Mouse (Mus musculus) ovary, postnatal 14 days (tissue): ENCODE measurements at regions not wholly inside any gene's neighbourhood (a gene's known extent, or its start where the extent isn't known, plus 50 kb on each side); places are given as distances from the start of the nearest gene placed in this dataset.
A peak's percentile ranks its signal among the peaks of the same experiment; 100 is the strongest.

Experiments used
- DNase-seq: peaks from one replicate; pipeline ENCODE4 v3.0.0; 2022; ENCODE audit warnings: low spot score

DNA sequence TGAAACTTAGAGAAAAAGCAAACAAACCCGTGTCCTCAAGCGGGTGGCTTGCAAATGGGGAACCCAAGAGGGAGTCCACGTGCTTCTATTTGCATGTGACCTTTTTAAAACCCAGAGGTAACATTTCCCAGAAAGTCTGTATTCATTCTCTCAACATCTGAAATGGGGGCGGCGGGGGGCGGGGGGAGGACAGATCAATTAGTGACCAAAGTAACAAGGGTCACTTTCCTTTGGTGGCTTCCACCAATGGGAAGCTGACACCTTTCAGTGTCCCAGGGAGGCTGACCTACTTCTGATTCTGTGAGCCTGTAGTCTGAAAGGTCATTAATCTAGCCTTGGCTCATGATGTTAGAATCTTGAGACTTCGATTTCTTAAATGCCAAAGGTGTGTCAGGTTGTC, 236.0 kb downstream of the Gm11011 start:
- DNase-seq = no peak

DNA sequence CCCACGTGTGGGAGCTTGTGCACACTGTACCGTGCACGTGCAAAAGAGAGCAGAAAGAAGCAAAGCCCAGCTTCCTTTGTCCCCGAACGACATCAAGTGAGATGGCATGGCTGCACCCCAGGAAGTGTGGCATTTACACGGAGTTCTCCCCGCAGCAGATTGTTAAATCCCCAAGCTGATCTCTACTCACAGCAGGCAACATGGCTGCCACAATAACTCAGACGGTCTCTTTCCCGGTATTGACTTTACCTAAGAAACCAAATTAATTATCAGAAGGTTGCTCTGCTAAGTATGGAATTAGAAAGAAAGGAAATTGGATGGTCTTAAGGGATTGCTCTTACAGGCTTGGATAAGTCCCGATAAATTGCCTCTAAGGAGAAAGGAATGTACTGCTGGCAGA, 241.4 kb downstream of the Gm11011 start:
- no peak for DNase-seq

DNA sequence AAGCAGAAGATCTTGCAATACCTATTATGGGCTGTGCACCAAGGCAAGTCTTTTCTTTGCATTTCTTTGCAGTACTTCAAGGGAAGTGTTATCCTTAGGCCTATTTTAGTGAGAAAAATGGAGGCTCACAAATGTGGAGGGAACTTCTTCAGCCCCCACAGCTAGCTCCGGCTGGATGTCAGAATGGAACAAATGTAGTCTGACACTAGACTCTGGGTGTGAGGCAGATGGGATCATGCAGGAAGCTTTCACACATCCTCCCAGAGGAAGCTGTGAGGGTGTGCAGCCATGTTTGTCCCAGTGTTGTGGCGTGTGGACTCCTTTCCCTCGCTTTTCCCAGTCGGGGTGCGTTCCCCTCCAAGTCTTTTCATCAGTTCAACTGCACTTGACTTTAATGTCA, 268.0 kb downstream of the Gm11011 start:
- DNase-seq = no peak

DNA sequence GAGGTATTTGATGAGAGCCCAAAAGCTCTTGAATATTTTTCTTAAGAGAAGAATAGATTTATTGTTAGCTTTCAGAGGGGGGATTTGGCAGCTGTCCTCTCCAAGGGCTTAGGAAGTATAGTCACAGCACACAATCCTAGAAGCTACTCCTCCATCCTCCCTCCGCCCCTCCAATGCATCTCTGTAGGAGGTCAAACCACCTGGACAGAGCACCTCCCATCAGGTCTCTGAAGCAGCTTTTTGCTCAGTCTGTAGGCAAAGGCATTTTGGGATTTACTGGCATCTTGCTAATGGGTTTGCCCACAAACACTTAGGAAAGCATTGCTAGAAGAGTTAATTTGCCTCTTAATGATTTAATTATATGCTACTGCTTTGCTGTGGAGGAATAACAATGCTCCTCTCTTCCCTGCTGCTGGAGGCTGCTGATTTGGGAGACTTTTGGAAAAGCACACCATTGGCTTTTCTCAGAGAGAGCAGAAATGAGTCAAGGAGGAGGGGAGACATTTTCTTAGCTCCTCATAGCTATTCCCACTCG, 273.1 kb downstream of the Gm11011 start:
- DNase-seq = no peak

DNA sequence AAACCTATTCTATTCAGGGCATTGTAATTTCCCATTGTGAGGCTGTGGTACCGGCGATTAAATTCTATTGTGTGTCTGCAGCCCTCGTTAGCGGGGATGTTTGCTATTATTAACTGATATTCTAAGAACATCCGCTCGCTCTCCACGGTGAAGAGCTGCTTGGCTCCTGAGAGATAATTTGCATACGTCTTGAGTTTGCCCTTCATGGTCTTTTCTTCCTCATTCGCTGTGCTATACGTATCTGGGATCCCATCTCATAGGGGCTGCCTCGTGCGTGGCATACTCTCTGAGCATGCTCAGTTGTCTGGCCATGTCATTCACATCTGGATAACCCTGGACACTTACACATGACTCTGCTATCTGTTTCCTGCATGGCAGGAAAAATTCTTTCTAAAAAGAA, 275.7 kb downstream of the Gm11011 start:
- no peak for DNase-seq

DNA sequence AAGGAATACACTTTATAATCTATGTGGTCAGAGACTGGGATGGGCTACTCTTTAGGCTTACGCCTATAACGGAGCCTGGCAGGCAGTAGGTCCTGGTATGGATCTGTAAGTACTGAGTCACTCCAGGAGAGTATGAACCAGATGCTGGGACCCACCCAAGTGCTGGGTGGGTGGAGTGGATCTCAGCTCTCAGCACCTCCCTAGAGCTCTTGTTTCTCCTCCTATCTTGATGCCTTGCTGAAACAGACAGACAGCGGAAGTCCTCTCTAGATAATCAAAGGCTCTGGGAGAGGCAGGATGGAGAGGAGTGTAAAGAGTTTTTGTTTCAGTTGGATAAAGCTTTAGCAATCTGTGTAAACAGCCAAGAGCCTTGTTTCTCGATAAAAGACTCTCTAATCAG, 276.2 kb downstream of the Gm11011 start:
- no peak for DNase-seq

DNA sequence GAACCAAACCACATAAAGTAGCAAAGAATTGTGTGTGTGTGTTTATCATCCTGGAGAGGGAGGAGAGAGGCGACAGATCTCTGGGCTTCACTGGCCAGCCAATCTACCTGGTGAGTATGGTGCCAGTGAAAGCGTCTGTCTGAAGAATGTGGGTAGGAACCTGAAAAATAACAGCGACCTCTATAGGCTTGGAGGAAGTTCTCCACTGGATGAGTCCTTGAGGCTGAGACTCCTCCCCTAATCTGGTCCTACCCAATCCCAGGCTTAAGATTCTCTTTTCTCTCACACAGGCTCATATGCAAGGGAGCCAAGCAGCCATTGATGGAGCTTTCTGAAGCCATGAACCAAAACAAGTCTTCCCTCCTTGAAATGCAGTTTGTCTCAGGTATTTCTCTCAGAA, 283.2 kb downstream of the Gm11011 start:
- no peak for DNase-seq

DNA sequence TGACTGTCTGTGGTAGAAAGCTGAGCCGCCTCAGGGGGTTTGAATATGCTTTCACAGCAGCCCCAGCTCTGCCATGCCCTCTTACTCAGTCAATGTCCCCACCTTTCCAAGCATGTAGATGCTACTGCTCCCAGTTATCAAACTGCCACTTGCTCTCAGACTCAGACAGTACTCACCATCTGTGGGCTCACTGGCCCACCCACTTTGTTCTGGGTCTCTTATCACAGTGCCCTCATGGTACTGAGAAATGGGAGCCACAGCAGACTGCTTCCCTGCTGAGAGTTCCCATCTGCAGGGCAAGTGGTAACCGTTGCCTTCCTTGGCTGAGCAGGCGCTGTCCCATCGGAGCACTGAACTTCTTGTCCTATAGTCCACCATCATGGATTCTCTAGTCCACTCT, 286.6 kb downstream of the Gm11011 start:
- DNase-seq = no peak

DNA sequence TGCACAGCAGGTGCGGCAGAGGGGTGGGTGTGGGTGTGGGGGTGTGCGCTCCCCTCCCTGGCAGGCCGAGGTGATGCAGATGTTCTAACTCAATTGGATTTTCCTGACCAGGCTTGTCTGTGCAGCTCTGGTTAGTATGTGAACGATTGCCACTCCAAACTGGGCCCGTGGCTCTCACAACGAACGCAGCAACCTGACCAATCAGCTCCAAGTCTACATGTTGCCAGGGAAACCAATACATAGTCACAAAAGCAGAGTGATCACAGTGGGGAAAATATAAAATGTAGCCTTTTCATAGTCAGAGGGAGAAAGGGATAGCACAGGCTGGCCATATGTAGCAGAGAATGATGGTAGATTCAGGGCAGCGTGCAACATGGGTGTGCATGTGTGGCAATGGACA, 287.1 kb downstream of the Gm11011 start:
- DNase-seq = no peak

DNA sequence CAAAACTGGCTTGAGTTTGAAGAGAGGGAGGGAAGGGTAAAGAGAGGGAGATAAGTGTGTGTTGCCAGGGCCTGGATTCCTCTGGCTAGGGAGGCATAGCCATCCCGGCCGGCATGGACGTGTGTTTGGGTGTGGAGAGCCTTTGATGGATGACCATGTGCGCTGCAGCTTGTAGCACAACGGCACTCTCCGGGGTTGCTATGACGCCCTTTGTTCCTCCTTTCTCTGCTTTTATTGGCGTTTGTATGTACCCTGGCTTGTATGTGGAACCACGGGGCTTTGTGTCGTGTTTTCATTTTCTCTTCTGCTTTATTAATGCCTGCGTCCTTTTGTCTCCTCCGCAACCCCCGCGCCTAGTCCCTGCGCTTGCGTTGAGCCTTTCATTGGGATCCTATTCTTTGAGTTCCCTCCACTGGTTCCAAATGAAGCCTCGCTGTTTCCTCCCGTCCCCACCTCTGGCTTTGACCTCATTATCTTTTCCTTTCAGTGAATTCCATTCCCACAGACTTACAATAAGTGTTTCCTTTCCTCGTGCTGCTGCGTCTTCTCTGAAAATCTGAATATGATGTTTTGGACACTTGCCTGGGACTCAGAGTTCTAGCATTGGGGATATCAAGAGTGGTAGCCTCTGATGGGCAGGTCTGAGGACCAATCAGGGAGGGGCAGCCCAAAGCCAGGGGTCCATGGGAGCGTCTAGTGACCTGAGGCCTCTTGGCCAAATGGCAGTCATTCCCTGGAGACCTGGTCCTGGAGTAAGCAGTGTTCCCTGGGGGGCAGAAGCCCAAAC, 289.5 kb downstream of the Gm11011 start:
- peak; percentile 39 for DNase-seq

DNA sequence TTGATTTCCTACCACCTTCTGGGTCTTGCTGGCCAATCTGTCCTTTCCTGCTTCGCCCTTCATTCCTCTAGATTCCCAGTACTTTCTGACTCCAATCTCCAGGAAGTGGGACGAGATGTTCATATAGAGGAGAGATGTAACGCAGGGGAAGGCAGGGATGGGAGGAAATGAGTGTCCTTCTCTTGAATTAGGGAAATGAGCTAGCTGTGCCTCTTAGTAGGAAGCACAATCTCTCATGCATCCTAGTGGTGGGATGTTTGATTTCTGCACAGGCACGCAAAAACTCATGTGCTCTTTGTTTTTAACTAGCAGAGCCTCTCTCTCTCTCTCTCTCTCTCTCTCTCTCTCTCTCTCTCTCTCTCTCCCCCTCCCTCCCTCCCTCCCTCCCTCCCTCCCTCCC, 290.3 kb downstream of the Gm11011 start:
- DNase-seq = no peak

DNA sequence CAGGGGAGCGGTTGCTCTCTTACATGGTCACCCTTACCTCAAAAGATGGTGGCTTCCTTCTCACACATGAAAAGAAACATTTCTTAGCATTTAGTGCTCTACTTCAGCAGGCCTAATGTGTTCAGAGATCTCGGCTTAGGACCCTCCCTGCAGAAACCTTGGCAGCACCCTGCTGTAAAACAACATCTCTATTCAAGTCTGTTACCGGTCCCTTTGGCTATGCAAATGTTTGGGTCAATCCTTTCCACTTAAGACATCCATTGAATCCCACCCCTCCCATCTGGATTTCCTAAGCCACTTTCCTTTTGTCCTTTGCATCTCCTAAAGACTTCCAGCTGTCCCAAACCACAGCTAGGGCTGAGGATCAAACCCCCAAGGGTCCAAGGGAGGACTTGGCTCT, 294.2 kb downstream of the Gm11011 start:
- DNase-seq = no peak

DNA sequence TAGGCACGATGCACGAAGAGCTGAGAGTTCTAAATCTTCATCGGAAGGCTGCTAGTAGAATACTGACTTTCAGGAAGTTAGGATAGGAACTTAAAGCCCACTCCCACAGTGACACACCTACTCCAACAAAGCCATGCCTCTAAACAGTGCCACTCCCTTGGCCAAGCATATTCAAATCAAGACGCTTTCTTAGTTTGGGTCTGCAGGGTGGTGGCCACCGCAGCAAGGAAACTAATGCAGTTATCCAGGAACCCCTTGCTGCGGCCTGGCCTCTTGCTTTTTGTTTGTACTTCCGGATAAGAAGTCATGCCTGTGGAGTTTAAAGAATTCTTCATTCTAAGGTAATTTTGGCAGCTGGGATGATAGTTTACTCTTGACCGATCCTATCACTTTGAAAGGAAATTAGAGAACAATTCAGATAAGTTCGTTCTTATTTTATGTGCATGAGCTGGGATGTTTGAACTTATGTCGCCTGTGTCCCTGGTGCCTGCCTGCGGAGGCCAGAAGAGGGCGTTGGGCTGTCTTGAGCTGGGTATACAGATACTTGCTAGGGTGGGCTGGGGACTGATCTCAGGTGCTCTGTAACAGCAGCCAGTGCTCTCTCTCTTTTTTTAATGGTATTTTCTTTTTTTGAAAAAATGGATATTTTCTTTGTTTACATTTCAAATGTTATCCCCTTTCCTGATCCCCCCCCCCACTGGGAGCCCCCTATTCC, 298.5 kb downstream of the Gm11011 start:
- no peak for DNase-seq

DNA sequence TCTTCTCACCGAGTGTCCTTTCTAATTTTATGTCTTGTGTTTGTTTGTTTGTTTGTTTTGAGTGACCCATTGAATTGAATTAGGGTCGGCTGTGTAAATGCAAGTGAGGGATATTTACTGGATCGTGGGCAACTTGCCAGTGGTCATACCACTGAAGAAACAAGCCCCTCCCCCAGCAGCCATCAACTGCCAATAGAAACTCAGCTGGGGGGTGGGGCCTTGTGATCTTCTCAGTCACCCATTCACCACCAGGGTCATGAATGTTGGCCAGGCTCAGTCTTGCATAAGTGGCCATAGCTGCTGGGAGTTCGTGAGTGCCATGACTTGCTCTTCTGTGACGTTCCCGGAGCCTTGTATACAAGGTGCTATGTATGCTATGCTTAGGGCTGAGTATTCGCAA, 300.8 kb downstream of the Gm11011 start:
- DNase-seq = no peak

DNA sequence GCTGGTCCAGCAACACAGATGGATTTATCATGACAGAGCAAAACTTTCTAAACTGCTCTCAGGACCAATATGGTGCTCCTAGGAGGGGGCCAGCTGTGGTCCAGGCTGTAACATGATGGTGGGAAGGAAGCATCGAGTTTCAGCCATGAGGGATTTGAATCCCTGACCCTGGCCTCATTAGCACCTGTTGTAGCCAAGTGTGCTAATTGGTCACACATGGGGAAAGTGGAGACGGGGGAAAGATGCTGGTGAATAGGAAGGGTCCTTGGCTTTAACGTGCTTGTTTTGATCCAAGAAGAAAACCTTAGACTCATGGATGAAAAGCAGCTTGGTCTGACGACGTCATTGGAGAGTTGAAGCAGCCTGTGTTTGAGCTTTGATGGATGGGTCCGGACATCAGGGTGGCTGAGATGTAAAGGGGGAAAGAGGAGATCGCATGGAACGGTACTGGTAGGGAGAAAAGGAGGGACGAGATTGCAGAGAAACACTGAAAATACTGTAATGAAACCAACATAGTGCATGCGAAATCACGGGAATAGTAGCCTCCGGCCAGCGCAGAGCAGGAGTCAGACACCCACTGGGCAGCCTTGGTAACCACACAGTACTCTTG, 304.9 kb downstream of the Gm11011 start:
- DNase-seq = no peak

DNA sequence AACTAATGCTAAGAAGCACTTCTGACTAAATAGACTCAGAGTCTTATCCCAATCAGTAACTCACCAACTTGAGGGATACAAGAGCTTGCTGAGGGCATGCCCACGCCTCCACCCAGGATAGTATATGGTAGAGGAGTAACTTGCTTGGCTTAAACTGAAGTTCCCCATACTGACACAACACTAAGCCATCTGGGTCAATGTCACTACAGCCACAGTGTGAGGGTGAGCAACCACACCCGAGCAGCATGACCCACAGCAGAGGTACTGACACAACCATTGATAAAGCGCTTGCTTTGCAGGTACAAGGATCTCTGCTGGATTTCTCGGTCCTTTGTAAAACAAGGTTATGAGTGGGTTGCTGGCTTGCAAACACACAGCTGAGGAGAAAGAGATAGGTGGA, 312.2 kb downstream of the Gm11011 start:
- no peak for DNase-seq

DNA sequence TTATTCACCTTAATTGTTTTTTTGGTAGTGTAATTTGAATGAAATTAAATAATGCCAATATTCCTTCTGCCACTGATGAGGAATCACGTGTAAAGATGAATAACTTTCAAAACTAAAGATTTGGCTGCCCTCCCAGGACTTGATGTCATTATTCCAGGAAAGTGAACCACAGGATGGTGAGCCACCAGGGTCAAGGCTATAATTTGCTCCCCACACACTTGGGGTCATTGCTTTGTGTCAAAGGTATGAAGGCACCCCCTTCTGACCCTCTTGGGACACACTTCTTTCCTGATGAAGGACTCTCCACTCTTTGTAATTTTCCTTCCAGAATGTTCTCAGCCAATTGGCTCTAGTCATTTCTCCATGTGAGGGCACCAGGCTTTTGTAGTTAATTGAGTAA, 313.4 kb downstream of the Gm11011 start:
- no peak for DNase-seq

DNA sequence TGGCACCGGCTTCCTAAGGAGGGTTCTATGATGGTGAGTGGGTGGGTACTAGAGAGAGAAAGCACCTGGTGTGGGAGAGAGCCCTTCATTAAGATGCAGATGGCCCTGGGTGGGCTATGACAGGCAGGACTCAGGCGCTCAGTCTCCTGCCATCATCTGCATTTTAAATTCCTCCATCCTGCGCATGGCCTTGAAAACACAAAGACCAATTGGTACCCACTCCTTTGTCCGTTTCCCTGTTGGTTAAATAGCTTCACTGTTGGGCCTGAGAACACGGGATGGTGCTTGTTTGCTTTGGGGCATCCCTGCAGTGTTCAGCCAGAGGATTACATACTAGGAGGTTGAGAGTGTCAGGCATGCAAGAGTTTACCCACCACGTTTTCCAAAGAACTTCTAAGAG, 314.9 kb downstream of the Gm11011 start:
- no peak for DNase-seq

DNA sequence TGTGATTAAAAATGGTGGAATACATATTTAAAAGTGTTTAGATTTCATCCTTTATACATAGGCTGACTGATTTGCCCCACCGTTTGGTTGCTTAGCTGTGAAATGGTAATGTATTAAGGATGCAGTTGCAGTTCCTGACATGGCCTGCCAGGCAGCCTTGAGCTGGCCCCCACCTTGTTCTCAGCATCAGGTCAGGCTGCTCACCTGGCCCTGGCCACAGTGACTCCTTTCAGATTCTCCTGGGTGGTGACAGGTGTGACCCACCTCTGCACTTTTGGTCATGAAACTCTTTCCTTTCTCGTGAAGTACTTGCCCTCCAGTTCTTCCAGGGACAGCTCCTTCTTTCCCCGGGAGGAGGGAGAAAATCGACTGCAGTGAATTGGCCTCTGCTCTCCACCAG, 315.5 kb downstream of the Gm11011 start:
- no peak for DNase-seq

DNA sequence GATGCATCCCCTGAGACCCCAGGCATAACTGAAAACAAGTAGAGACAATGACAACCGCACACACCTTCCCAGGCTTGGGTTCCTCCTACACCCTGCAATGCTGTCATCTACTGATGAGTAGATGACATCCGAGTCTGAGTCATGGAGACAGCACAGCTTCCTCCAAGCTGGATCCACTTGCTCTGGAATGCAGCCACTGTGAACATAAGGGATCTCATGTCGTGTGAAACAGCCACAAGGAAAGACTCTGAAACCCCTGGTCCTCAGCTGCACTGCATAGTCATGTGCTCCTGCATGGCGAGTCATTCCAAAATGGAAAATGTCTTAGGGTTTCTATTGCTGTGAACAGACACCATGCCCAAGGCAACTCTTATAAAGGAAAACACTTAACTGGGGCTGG, 305.2 kb upstream of the Zfp64 start:
- no peak for DNase-seq

DNA sequence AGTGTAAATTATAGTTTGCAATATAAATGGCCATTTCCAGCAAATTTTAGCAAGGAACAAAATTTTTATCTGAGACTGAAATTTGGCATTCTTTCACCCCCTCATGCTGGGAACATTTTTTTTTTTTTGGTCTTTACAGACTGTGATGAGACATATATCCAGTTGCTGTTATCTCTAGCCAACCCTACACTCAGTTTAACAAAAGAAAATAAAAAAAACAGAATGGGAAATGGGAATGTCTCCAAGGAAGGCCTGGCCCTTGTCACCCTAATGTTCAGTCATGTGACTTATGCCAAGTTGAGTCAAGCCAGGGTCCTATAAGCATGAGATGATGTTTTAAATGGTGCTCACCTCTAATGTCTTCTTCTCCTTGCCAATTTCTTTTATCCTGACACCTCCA, 289.2 kb upstream of the Zfp64 start:
- no peak for DNase-seq

DNA sequence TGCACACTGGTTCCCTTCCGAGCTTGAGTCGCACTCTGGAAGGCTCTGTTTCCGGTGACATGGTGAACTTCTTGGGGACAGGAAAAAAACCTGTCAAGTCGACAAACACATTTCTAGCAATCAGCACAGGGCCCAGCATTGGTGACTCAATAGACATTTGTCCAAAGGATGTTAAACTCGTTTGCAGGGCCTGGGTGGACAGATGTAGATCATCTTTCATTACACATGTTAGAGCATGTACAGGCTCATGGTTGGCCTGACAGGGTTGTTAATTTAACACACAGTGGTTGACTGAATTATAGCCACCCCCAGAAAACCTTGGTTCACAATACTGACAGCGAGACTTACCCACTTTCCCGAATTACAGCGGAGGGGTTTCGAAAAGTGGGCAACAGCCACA, 288.6 kb upstream of the Zfp64 start:
- no peak for DNase-seq

DNA sequence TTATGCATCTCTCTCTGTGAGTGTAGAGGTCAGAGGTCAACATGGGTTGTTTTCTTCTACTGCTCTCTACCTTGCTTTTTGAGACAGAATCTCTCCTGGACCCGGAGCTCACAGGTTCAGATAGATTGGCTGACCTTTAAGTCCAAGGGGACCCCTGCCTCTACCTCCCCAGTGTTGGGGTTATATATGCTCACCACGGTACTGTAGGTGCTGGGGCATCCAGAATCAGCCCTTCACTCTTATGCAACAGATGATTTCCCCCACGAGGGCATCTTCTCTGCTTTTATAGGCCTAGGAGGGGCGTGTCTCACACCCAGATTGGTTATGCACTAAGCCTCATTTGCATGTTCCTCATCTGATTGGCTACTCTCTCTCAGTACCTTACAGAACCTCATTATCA, 282.5 kb upstream of the Zfp64 start:
- DNase-seq = no peak
